Mouse (Mus musculus) right cerebral cortex, postnatal 25 days (tissue): ENCODE data around the gene Esp16.
"Not testable (repeated sequence)": the region's sequence is repeated elsewhere in the genome, so short reads cannot be mapped to it uniquely, and the experiment has no call there.

Experiments used
- DNase-seq: peaks from one replicate; pipeline ENCODE4 v3.0.0; 2022

Gene Esp16

GRCm38 (mm10) chr17:39535842-39536241 lies at the start of gene Esp16:
TSS of gene Esp16 (plus strand) at chr17:39536142.
- not testable (repeated sequence) for DNase-seq

- DNase-seq: not testable (repeated sequence)
Observed at GRCm38 (mm10) chr17:39498043-39498442, 37.9 kb upstream of the Esp16 start.
